Comparison of ENCODE assay signal across 24 mouse cellular contexts in the genomic region with DNA sequence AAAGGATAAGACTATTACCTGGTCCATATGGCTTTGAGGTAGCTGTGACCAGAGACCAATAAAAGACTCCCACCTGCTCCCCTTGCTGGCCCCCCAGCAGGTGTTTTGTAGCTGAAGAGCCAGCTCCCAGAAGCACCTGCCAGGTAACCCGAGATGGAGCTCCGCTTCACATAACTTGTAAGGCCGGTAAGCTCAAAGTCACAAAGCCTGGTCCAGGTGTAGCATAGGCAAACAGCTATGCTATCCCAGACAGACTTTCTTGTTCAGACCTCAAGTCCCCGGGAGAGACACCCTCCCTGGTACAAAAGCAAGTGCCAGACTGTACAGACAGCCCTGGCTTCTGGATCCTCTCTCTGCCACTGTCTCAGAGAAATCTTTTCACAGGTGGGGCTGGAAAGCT.
"Had no signal": no experiment of that assay in that cellular context is flagged by ENCODE, and none has a peak within 500 bp of the region (broad histone marks: within the 10 kb centered on the region; RNA-seq: fewer than 3 reads in every experiment).

No protein-coding gene starts in this region.

- H3K4me1 ChIP-seq: hindbrain, embryonic 13.5 days had no signal

- H3K9me3 ChIP-seq: hindbrain, embryonic 15.5 days; limb, embryonic 15.5 days had no signal

- DNase-seq: gastrocnemius, postnatal 14 days; gastrocnemius, postnatal 36 days; heart, adult 11 months; heart, adult 2 months; heart, postnatal 10 days; heart, postnatal 4 days; kidney, adult 11 months; kidney, adult 2 months; kidney, adult 9 months; kidney, postnatal 14 days; kidney, postnatal 36 days; layer of hippocampus, adult 9-11 months; layer of hippocampus, postnatal 36 days; left cerebral cortex, postnatal 4 days had no signal

- ATAC-seq: inflammation-experienced regulatory T-cells, adult 6 months; liver, embryonic 12.5 days had no signal

- H3K27me3 ChIP-seq: heart, embryonic 12.5 days; hindbrain, embryonic 13.5 days; hindbrain, embryonic 15.5 days; kidney, embryonic 15.5 days; limb, embryonic 13.5 days; limb, embryonic 15.5 days; liver, embryonic 12.5 days had no signal

- H3K36me3 ChIP-seq: heart, embryonic 12.5 days; hindbrain, embryonic 13.5 days; hindbrain, embryonic 15.5 days; kidney, embryonic 15.5 days; limb, embryonic 13.5 days; limb, embryonic 15.5 days; liver, embryonic 12.5 days had no signal

- H3K27ac ChIP-seq: heart, adult 2 months; hindbrain, embryonic 13.5 days; hindbrain, embryonic 15.5 days; kidney, embryonic 15.5 days; kidney, postnatal 0 days; limb, embryonic 13.5 days; liver, embryonic 12.5 days; liver, embryonic 14.5 days had no signal

- H3K4me3 ChIP-seq: heart, adult 2 months; heart, embryonic 12.5 days; hindbrain, embryonic 13.5 days; hindbrain, embryonic 15.5 days; kidney, embryonic 15.5 days; limb, embryonic 13.5 days; limb, embryonic 15.5 days; liver, embryonic 12.5 days had no signal

- H3K9ac ChIP-seq: heart, embryonic 12.5 days; hindbrain, embryonic 13.5 days; hindbrain, embryonic 15.5 days; kidney, embryonic 15.5 days; limb, embryonic 13.5 days; limb, embryonic 15.5 days; liver, embryonic 12.5 days; liver, embryonic 14.5 days had no signal

- H3K4me2 ChIP-seq: heart, embryonic 12.5 days; hindbrain, embryonic 13.5 days; hindbrain, embryonic 15.5 days; kidney, embryonic 15.5 days; limb, embryonic 13.5 days; limb, embryonic 15.5 days; liver, embryonic 12.5 days had no signal
